Mouse (Mus musculus) spleen, adult 2 months (tissue): ENCODE measurements around the gene Svep1.

Experiments
- CTCF ChIP-seq: fragments of 200-500 bp; IDR thresholded peaks from 2 replicates; pipeline ENCODE4 v1.5.1; 2011; ENCODE audit warnings: mild to moderate bottlenecking, inconsistent platforms; ENCODE audit not compliant: insufficient read depth, insufficient read length, insufficient replicate concordance; ENCODE audit errors: extremely low read depth
- POLR2A ChIP-seq: fragments of 200-500 bp; IDR thresholded peaks from 2 replicates; pipeline ENCODE4 v1.6.1; 2011; ENCODE audit warnings: low read depth, low read length, inconsistent platforms

DNA sequence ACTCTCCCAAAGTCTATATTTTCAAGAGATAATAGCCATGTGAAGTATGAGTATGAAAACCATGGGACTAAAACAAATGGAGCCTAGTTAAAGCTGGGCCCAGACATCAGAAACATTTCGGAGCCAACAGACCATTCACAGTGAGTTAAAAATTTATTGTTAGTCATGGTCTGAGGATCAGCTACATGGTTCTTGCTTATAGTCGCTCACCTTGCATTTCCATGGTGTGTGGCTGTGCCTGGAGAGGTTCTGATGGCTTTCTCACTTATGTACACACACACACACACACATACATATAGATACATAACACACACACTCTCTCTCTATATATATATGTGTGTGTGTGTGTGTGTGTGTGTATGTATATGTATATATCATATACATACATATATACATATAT is 16.8 kb upstream of the Svep1 start:
- TF ChIP-seq POLR2A (no peak), CTCF (no peak)
